Mouse (Mus musculus): ENCODE measurements around the gene Igf2bp2.

DNA sequence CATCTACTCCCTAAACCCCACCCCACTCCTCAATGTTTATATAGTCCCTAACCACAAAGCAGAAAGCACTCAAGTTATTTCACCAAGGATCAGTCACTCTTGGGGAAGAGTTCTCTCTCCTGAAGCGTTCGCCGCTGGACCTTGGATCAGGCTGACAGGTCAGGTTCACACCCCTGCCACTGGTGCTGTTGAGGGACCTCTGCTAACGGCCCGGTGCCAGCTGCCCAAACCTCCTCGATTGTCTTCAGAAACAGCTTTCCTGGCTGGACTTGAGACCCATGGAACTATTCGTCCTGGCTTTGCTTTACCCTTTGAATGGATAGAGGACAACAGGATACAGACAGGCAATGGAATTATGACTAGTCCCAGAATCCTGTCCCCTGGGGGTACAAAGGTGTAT lies 33.6 kb downstream of the Igf2bp2 start:
- no peak for TF ChIP-seq MYOD1 (IDR thresholded peaks at IDR 0.05; ENCODE audit: control insufficient read depth in 1 of 3, insufficient read length in 2 of 3, low read depth in 2 of 3)
- TF ChIP-seq MAX (IDR thresholded peaks at IDR 0.05; ENCODE audit: low read depth) = no peak
- no peak for TF ChIP-seq POLR2A (IDR thresholded peaks at IDR 0.05; ENCODE audit: insufficient read length, low read depth)
- TF ChIP-seq E2F4 (IDR thresholded peaks at IDR 0.05; ENCODE audit: insufficient read depth) = no peak
- TF ChIP-seq TCF12 (IDR thresholded peaks at IDR 0.05; ENCODE audit: insufficient read depth, poor library complexity, severe bottlenecking) = no peak
- TF ChIP-seq USF1 (IDR thresholded peaks at IDR 0.05; ENCODE audit: low read depth) = no peak
- TF ChIP-seq POLR2AphosphoS2 (IDR thresholded peaks at IDR 0.05; ENCODE audit: insufficient read length, low read depth) = no peak
- no peak for TF ChIP-seq REST (IDR thresholded peaks at IDR 0.05; ENCODE audit: insufficient read depth, insufficient read length)
- TF ChIP-seq TCF3 (IDR thresholded peaks at IDR 0.05; ENCODE audit: insufficient read length, low read depth) = no peak
- no peak for TF ChIP-seq MYOG (IDR thresholded peaks at IDR 0.05; ENCODE audit: control insufficient read depth in 1 of 3, insufficient read depth in 1 of 3, insufficient read length in 2 of 3, low read depth in 2 of 3)
- TF ChIP-seq CEBPB (IDR thresholded peaks at IDR 0.05; ENCODE audit: insufficient read depth, poor library complexity, severe bottlenecking) = no peak
